Mouse (Mus musculus): Measurements from ENCODE around the gene Atm. TPM values are rescaled to one million over a fixed set of nuclear protein-coding genes. Genes with fewer than 3 reads are reported as not detected.

The Atm gene
- polyA plus RNA-seq (2012; rRNA removed), result 3.1 and 3.4 TPM in 2 replicates

GRCm38 (mm10) chr9:53536558-53537320 is at the start of gene Atm, which contains the start of gene Npat:
Gene Atm (minus strand): TSS chr9:53536740.
Gene Npat (plus strand): TSS chr9:53537047.

GRCm38 (mm10) chr9:53402291-53402711 is 134.2 kb downstream of the Atm start, which contains the start of gene 4930550C14Rik:
Gene 4930550C14Rik (plus strand): TSS chr9:53402325.

Other genes with a start within 250 kb of the Atm start
- 0.10 and 0.14 TPM in 2 replicates for gene Exph5, start 235.1 kb downstream of the Atm start, polyA plus RNA-seq (2012; rRNA removed)
- 1.7 and 1.8 TPM in 2 replicates for gene Kdelc2, start 152.7 kb downstream of the Atm start, polyA plus RNA-seq (2012; rRNA removed)
- 0.63 and 0.71 TPM in 2 replicates for gene 4930550C14Rik, start 134.4 kb downstream of the Atm start, polyA plus RNA-seq (2012; rRNA removed)
- gene Npat, start 307 bp upstream of the Atm start, polyA plus RNA-seq (2012; rRNA removed), result 5.3 and 6.5 TPM in 2 replicates
- gene Acat1, start 73.6 kb upstream of the Atm start, polyA plus RNA-seq (2012; rRNA removed), result 54.2 and 60.5 TPM in 2 replicates
- 4.4 and 5.2 TPM in 2 replicates for gene Cul5, start 133.3 kb upstream of the Atm start, polyA plus RNA-seq (2012; rRNA removed)
- gene Rab39, start 169.5 kb upstream of the Atm start, polyA plus RNA-seq (2012; rRNA removed), result 0.29 and 0.38 TPM in 2 replicates
- gene Slc35f2, start 234.8 kb upstream of the Atm start, polyA plus RNA-seq (2012; rRNA removed), result 0.15 and 0.22 TPM in 2 replicates